Mouse (Mus musculus): Measurements from ENCODE around the gene Huwe1. TPM values are rescaled to one million over a fixed set of nuclear protein-coding genes. Genes with fewer than 3 reads are reported as not detected.

The Huwe1 gene
- total RNA-seq, 2 experiments from 2014 or later, result 263 to 269 TPM

GRCm38 (mm10) chrX:151946986-151947385 is 146.4 kb downstream of the Huwe1 start:
- peak in 1 of 2 experiments; percentile 26 for DNase-seq (ENCODE audit: low spot score in 2 of 2)
- intact Hi-C loops (cut with DNase I), result loop anchor here (5.0 kb wide), 2 partner anchors 70 to 200 kb away; partner anchors contain the start of genes Ribc1 and Smc1a

DNA sequence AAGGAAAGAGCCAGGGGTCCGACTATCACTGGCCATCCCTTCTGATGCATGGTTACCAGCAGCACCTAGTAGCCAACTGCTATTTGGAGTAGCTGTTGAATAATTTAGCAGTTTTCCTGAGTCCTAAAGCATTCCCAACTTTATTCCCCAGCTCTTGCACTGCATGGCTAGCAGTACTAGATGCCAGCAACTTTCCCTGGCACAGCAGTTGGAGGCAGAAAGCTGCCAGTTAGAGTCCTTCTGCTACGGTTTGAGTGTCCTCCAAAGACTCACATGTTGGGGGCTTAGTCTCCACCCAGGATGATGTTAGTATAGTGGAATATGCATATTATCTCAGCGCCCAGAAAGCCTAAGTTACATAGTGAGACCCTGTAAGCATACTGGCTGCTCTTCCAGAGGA is 147.2 kb downstream of the Huwe1 start:
- intact Hi-C loops (cut with DNase I), result loop anchor here (5.0 kb wide), 2 partner anchors 70 to 200 kb away; partner anchors contain the start of genes Ribc1 and Smc1a
- DNase-seq (ENCODE audit: low spot score in 2 of 2), result peak in 1 of 2 experiments; percentile 4

DNA sequence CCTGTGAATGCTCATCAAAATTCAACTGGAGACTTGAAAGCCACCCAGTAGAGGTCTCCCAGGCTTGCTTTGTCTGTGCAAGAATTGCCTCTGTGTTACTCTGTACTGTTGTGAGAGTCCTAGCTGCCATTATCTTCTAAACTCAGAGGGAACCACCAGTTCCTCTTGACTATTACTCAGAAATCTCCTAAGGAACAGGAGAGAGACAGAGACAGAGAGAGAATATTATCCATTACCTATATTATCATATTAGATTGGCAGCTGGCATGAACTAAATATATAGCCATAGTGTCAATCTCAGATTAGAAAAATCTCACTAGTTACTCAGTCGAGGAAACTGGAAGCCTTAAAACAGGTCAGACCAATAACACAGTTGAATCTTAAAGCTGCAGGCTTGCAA is 149.6 kb downstream of the Huwe1 start:
- DNase-seq (ENCODE audit: low spot score in 2 of 2), result no peak
- intact Hi-C loops (cut with DNase I), result no loop called here

DNA sequence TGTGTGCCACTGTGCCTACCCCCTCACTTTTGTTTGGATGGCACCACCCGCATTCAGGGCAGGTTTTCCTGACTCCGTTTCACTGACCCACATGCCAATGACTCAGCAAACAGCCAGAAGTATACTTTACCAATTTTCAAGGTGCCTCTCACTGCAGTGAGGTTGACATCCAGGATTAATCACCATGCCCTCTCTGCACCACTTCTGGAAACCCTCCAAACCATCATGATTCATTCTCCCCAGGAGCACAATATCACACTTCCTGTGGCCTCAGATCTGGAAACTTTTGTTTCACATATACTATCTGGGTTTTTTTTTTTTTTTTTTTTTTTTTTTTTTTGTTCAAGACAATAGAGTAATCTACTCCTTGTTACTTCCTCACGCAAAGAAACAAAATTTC is 150.6 kb downstream of the Huwe1 start:
- intact Hi-C loops (cut with DNase I), result no loop called here

More for the DNA sequence above, 150.6 kb downstream of the Huwe1 start:
- DNase-seq (ENCODE audit: low spot score in 2 of 2), result no peak

Small RNAs within 50 kb of the gene (microRNA-seq; reads per million reads assigned to microRNA genes)
- gene Mir3113 (0 reads per million in 2 experiments), gene Mir98 (3,443 to 4,002 reads per million in 2 experiments), gene Mirlet7f-2 (2,157 to 2,396 reads per million in 2 experiments)

Other genes starting within 250 kb of the Huwe1 start
- gene Hsd17b10, start 201.0 kb downstream of the Huwe1 start, total RNA-seq (2021), result 10 to 100 TPM; 40.9 to 42.2 TPM
- gene Ribc1, start 215.5 kb downstream of the Huwe1 start, total RNA-seq (2021), result 1 to 10 TPM in 1 of 2 experiments, under 1 TPM in 1; 0.23 to 1.4 TPM
- 10 to 100 TPM; 49.8 to 50.8 TPM for gene Smc1a, start 215.6 kb downstream of the Huwe1 start, total RNA-seq (2021)

All from left cerebral cortex, postnatal 25 days (tissue).